ENCODE assay signal across 2 mouse cellular contexts in the genomic region with DNA sequence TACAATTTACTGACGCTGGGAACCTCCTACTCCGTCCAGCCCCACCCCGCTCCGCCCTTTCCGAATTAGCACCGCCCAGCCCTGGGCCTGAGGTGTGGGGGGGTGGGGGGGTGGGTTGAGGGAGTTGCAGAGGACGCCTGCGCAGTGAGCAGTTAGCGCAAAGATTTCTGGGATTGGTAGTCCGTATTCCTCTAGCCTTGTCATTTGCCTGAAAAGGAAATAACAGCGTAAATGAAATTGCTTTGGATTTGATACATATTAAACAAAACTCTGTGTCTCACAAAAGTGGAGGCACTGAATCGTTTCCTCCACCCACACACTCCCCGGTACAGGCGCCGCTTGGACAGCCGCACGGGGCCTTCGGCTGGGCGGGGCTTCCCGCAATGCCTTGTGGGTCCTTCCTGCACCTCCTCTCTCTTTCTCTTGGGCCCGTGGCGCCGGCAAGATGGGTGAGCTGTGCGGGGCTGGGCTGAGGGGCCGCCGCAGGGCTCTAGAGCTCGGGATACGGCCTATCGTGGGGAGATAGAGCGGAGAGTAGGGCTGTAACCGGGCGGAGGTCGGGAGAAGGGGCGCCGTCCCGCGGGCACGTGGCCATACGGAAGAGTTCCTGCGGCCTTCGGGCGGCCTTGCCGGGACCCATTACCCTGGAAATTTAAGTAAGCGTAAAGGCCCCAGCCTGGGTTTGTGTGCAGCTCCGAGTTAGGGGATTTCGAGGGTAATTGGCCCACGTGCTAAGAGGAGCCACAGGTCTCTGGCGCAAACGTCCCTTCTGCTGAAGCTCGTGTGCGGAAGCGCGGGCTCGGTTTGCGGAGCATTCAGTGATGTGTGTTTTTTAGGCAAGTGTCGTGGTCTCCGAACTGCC.
A peak's percentile ranks its signal among the peaks of the same experiment; 100 is the strongest.
TF ChIP-seq lines count a peak whose summit lies in the region.

Rps23 (plus strand) TSS at position 208 of the 862 bp plus-strand sequence.

TF ChIP-seq in C2C12, 6 proteins besides CTCF, POLR2A, EP300 and RAD21 (continued from another document):
- no peak for TF ChIP-seq CEBPB (IDR thresholded peaks at IDR 0.05; ENCODE audit: low read depth)

TF ChIP-seq in myocyte, 11 proteins besides CTCF, POLR2A, EP300 and RAD21 (continued from another document):
- TF ChIP-seq POLR2AphosphoS2 (IDR thresholded peaks at IDR 0.05; ENCODE audit: insufficient read length, low read depth): peak; percentile 66
TF ChIP-seq in myocyte: peak in this region for 3.
